Mouse (Mus musculus) neural tube, embryonic 13.5 days (tissue): Measurements from ENCODE around the gene Ripk1. TPM values are rescaled to one million over a fixed set of nuclear protein-coding genes. Genes with fewer than 3 reads are reported as not detected.
A peak's percentile ranks its signal among the peaks of the same experiment; 100 is the strongest.

Source experiments
- ATAC-seq: fragments of 200-750 bp; cut with Nextera tagmentation; 2 replicates; pipeline ENCODE4 v1.8.0; 2017; ENCODE audit warnings: low read depth, mild to moderate bottlenecking, moderate TSS enrichment, moderate library complexity
- H3K27ac ChIP-seq: fragments of 300-500 bp; sonication (generic); replicated peaks from 2 replicates; pipeline ENCODE4 v1.5.1; 2015; ENCODE audit warnings: moderate library complexity, mild to moderate bottlenecking, inconsistent platforms
- H3K27me3 ChIP-seq: fragments of 300-500 bp; sonication (generic); 2 replicates; pipeline ENCODE4 v1.6.1; 2015; ENCODE audit warnings: mild to moderate bottlenecking, inconsistent platforms
- H3K36me3 ChIP-seq: fragments of 300-500 bp; sonication (generic); 2 replicates; pipeline ENCODE4 v1.6.1; 2015; ENCODE audit warnings: mild to moderate bottlenecking, inconsistent platforms
- H3K4me1 ChIP-seq: fragments of 300-500 bp; sonication (generic); replicated peaks from 2 replicates; pipeline ENCODE4 v1.6.1; 2015; ENCODE audit warnings: inconsistent platforms
- H3K4me2 ChIP-seq: fragments of 300-500 bp; sonication (generic); 2 replicates; pipeline ENCODE4 v1.6.1; 2015; ENCODE audit warnings: inconsistent platforms, mild to moderate bottlenecking, moderate library complexity
- H3K4me3 ChIP-seq: fragments of 300-500 bp; sonication (generic); 2 replicates; pipeline ENCODE4 v1.5.1; 2015; ENCODE audit warnings: mild to moderate bottlenecking, inconsistent platforms
- H3K9ac ChIP-seq: fragments of 300-500 bp; sonication (generic); 2 replicates; pipeline ENCODE4 v1.6.1; 2015; ENCODE audit warnings: moderate library complexity, mild to moderate bottlenecking, inconsistent platforms
- H3K9me3 ChIP-seq: fragments of 300-500 bp; sonication (generic); 2 replicates; pipeline ENCODE4 v1.6.1; 2016; ENCODE audit warnings: inconsistent platforms
- WGBS: fragments of 180-500 bp; shearing (Covaris S2); methylation state at CpG from one replicate; pipeline ENCODE4 v1.1.7; 2015; 5-methylcytosine and 5-hydroxymethylcytosine counted together
- polyA plus RNA-seq: library from polyadenylated mRNA; unstranded; fragments of >200 nt; fragmentation: Nextera tagmentation; extraction: Ambion mirVana; gene quantifications from 2 replicates; pipeline ENCODE4 v1.2.1, GENCODE M21; 2015

Ripk1 gene
- polyA plus RNA-seq, 1 experiment from 2014 or later: 6.7 TPM

GRCm38 (mm10) chr13:34084026-34084750 lies 82.0 kb downstream of the Ripk1 start:
- Histone ChIP-seq H3K4me1 (peaks cover 29% of the 10 kb centered on the region), H3K9ac (no peak overlapping the region), H3K4me3 (no peak overlapping the region), H3K36me3 (no peaks in the 10 kb centered on the region), H3K4me2 (no peak overlapping the region), H3K27ac (peak overlapping the region; percentile 43; the same call in 1 of the 2 replicates), H3K27me3 (no peaks in the 10 kb centered on the region), H3K9me3 (no peaks in the 10 kb centered on the region)
- no peak for ATAC-seq
- WGBS: 78% methylated on average over 9 of the region's 9 CpGs

Other genes with a start within 250 kb of the Ripk1 start
- gene Serpinb6e, start 159.0 kb upstream of the Ripk1 start, polyA plus RNA-seq: not detected in 2 replicates
- 0.30 and 0.67 TPM in 2 replicates for gene Serpinb6c, start 96.7 kb upstream of the Ripk1 start, polyA plus RNA-seq
- gene Nqo2, start 37.7 kb upstream of the Ripk1 start, polyA plus RNA-seq: 11.8 and 16.3 TPM in 2 replicates
- gene Serpinb6a, start 431 bp downstream of the Ripk1 start, polyA plus RNA-seq: 42.9 and 45.1 TPM in 2 replicates
- gene Bphl, start 35.2 kb downstream of the Ripk1 start, polyA plus RNA-seq: 38.5 and 49.5 TPM in 2 replicates
- 1,875 and 2,016 TPM in 2 replicates for gene Tubb2a, start 75.6 kb downstream of the Ripk1 start, polyA plus RNA-seq
- 644 and 732 TPM in 2 replicates for gene Tubb2b, start 128.1 kb downstream of the Ripk1 start, polyA plus RNA-seq
- gene Psmg4, start 160.6 kb downstream of the Ripk1 start, polyA plus RNA-seq: 94.7 and 95.4 TPM in 2 replicates